Mouse (Mus musculus): Measurements from ENCODE around the gene Ovol1. TPM values are rescaled to one million over a fixed set of nuclear protein-coding genes. Genes with fewer than 3 reads are reported as not detected.

The Ovol1 gene
- total RNA-seq, 2 experiments from 2014 or later: not detected

DNA sequence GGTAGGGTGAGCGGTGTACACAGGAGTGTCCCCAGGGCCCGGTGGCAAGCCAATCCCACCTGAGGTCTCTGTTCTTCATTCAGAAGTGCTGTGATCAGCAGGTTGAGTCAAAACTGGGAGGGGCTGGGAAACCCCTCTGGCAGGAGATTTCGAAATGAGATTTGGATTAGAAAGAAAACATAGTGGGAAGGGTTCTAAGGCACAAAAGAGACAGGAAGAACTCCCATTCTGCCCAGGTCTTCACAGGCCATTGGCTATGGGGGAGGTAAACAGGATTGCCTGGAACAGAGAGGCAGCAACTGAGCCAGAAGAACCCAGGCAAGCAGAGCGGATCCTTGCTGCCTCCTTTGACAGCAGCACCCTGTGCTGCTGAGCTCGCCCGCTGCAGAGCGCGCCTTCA lies 21.7 kb downstream of the Ovol1 start:
- no peak for ATAC-seq (replicated peaks; ENCODE audit: low FRiP score, low TSS enrichment, poor library complexity, severe bottlenecking)

DNA sequence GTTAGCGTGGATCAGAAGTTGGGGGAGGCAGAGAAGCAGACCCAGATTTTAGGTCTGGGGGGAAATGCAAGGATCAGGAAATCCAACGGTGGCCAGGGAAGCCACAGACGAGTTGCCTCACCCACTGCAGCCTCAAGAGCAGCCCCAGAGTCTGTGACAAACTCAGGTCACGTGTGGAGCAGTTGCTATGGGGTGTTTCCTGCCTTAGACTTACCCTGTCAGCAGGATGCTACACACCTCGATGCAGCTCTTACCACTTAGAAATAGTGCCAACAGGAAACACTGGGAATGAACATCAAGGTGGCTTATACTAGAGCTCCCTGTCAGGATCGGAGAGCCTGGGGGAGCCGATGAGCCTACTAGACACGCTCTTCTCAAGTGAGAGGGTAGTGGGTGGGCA lies 27.9 kb downstream of the Ovol1 start:
- ATAC-seq (replicated peaks; ENCODE audit: low FRiP score, low TSS enrichment, poor library complexity, severe bottlenecking): no peak

GRCm38 (mm10) chr19:5530138-5530524 lies 30.3 kb downstream of the Ovol1 start:
- ATAC-seq (replicated peaks; ENCODE audit: low FRiP score, low TSS enrichment, poor library complexity, severe bottlenecking): no peak

DNA sequence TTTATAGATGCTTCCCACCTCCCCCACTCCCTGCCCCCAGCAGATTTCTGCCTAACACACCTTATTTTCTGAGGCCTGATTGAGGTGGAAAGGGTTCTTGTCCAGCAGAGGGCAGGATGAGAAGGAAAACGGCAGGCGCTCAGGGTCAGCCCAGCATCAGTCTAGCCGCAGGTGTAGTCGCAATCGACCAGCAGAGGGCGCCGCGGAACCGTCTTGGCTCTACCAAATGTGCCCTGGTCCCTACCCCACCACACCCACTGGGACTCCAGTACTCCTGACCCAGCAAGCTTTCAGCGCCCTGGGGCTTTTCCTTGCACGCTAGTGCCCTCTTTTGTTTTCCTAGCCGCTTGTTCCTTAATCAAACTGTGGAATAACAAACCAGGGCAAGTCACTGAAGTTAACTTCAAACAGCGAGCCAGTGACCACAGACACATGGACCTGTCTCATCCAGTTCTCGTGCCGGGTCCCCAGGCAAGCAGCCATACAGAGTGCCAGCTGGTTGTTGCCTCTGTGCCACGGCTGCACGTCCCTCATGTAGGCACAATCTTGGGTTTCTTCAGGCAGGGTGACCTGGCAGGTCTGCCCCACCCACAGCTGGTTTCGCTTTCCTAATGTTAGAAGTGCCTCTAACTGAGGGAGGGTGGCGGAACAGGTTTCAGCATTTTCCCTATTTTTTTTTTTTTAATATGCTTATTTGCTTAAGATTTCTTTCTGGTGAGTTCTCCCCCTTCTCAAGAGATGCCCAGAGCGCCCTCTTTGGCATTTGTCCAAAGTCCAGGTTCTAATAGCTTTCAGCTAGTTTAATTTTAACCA lies 30.9 kb downstream of the Ovol1 start:
- ATAC-seq (replicated peaks; ENCODE audit: low FRiP score, low TSS enrichment, poor library complexity, severe bottlenecking): peak; percentile 98

DNA sequence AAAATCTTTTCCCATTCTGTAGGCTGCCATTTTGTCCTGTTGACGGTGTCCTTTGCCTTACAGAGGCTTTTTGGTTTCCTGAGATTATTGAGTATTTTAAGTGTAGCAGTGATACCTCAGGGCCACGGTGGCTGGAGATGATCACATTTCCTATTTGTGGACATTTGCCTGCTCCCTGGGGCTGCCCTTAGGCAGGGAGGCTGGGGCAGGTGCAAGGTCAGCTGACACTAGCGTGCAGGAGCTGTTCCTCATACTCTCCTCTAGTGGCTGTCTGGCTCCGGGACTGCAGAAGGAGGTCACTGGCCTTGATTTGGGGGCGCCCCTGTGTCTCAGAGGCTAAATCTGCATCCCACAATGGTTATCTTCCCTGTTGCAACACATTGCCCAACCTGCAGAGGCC lies 35.2 kb downstream of the Ovol1 start:
- no peak for ATAC-seq (replicated peaks; ENCODE audit: low FRiP score, low TSS enrichment, poor library complexity, severe bottlenecking)

- no peak for ATAC-seq (replicated peaks; ENCODE audit: low FRiP score, low TSS enrichment, poor library complexity, severe bottlenecking)
Measured at GRCm38 (mm10) chr19:5518721-5519120, 41.7 kb downstream of the Ovol1 start.

GRCm38 (mm10) chr19:5516906-5517505 lies 43.4 kb downstream of the Ovol1 start:
- no peak for ATAC-seq (replicated peaks; ENCODE audit: low FRiP score, low TSS enrichment, poor library complexity, severe bottlenecking)

DNA sequence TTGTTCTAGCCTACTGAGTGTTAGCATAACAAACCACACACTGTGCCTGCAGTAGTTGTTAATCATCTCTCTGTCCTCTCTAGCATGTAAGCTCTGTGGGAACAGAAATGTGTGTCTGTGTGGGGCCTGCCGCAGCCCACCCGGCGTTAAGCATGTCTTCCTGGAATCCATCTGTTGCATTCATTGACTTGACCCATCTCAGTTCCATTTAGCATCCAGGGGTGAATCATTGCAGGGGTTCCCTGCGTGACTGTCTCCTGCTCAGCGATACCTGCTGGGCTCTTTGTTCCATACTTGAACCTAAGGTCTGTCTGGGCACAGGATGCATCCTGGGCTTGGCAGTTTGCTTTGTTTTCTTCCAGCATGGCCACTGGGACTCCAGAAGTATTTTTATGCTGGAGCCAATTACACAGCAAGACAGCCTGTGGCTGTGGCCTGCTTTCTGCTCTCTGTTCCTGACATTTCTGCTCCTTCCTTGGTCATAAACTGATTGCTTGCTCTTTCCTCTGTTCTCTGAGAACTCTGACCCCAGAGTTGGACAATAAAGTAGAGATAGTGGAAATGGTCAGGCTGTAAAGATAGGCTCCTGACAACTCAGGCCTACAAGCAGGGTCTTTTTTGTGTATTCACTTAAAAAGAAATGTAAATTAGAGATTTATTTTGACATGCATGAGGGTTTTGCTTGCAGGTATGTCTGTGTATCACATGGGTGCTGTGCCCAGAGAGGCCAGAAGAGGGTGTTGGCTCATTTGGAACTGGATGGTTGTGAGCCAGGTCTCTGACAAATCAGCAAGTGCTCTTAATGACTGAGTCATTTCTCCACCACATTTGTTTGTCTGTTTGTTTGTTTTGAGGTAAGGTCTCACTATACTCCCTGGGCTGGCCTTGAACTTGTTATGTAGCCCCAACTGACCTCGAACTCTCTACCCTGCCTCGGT lies 44.3 kb downstream of the Ovol1 start:
- peak; percentile 64 for ATAC-seq (replicated peaks; ENCODE audit: low FRiP score, low TSS enrichment, poor library complexity, severe bottlenecking)

- ATAC-seq (replicated peaks; ENCODE audit: low FRiP score, low TSS enrichment, poor library complexity, severe bottlenecking): no peak
Measured at GRCm38 (mm10) chr19:5513005-5513349, 47.5 kb downstream of the Ovol1 start.

GRCm38 (mm10) chr19:5512091-5513004 lies 48.1 kb downstream of the Ovol1 start:
- ATAC-seq (replicated peaks; ENCODE audit: low FRiP score, low TSS enrichment, poor library complexity, severe bottlenecking): no peak

DNA sequence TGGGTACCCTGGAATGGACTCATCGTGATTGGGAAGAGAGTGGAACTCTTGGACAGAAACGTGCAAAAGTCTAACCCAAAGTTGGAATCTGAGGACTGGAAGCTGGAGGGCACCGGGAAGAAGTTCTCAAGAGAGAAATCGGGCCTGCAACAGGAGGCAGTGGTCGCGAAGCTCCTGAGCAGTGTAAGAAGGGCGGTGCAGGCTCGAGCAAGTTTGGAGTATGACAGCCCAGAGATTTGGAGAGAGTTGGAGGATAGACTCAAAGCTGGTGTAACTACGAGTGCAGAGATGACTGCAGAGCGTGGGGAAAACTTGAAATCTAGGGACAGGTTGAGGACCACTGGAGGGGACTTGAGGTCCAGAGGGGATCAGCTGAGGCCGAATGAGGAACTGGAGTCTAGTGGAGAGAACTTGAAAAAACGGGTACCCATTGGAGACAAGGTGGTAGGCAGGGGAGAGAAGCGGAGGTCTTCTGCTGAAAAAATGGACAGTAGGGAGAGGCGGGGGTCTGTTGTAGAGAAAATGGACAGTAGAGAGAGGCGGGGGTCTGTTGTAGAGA lies 49.3 kb downstream of the Ovol1 start:
- no peak for ATAC-seq (replicated peaks; ENCODE audit: low FRiP score, low TSS enrichment, poor library complexity, severe bottlenecking)

DNA sequence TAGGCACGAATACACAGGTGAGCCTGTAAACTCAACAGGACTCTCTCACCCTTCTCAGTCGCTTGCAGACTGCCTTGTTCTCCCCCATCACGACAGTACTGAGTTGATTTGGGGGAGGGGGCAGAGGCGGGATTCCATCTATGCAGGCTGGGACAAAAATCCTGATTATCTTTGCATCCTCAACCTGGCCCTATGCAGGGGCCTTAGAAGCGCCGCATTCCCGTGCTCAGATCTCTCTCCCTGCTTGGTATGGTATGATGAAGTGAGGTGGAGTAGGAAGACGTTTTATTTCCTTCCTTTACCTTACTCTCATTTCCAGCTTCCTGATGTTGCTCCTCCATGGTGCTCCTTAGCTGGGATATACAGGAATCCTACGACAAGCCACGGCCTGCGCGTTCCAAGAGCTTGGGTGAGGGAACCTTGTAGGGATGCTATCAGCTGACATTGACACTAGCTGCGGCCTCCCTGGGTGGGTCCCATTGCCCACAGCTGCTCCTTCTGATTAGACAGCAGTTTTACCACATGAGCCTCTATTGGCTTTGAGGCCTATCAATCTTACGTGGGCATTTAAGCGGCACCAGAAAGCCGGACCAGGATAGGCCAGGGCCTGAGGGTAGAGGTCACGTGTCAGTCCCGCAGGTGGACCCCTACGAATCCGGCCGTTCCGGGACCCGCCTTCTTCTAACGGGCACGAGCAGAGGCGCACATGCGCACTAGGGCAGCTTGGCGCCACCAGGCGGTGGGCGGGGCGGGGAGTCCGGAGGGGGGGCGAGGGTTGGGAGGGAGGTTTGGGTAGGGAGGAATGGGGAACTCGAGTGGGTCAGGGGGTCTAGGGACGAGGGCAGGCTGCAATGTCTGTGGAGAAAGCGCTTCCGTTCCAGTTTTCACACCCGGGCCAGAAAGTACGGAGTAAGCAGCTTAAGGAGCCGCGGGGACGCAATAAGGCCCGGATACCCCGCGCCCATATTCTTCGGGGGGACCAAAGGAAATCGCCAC lies 50.1 kb downstream of the Ovol1 start, which contains the start of gene Snx32:
Snx32 (minus strand) TSS at position 508 of the 996 bp plus-strand sequence.
- ATAC-seq (replicated peaks; ENCODE audit: low FRiP score, low TSS enrichment, poor library complexity, severe bottlenecking): peak; percentile 99

GRCm38 (mm10) chr19:5503687-5504086 lies 56.8 kb downstream of the Ovol1 start, which contains the start of gene 1700020D05Rik:
Gene 1700020D05Rik (minus strand): TSS chr19:5503787.
- ATAC-seq (replicated peaks; ENCODE audit: low FRiP score, low TSS enrichment, poor library complexity, severe bottlenecking): no peak

DNA sequence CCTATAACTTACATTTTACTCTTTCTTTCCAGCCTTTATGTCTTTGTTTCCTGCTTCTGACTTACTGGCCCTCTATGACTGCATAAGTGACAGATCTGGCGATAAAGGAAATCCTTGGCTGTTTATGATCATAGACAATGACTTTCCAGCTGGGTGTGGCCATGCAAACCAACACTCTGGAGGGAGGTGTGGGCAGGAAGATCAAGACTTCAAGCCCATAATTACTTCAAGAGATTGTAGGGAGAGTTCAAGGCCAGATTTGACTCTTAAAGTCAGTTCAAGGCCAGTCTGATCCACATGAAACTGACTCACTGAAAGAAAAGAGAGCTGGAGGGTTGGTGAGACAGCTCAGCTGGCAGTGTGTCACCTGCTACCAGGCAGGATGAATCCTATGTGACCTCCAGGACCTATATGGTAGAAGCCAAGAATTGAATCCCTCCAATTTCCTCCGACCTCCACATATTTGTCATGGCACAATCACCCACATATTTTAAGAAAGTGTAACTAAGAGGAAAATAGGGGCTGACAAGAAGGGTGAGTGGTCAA lies 60.0 kb downstream of the Ovol1 start:
- ATAC-seq (replicated peaks; ENCODE audit: low FRiP score, low TSS enrichment, poor library complexity, severe bottlenecking): no peak
